Mouse (Mus musculus) forebrain, embryonic 16.5 days (tissue): Measurements from ENCODE around the gene Phgr1. TPM values are rescaled to one million over a fixed set of nuclear protein-coding genes. Genes with fewer than 3 reads are reported as not detected.
A peak's percentile ranks its signal among the peaks of the same experiment; 100 is the strongest.

Experiments
- ATAC-seq: fragments of 200-750 bp; cut with Nextera tagmentation; 2 replicates; pipeline ENCODE4 v1.8.0; 2017; ENCODE audit warnings: mild to moderate bottlenecking, moderate library complexity
- H3K27ac ChIP-seq: fragments of 300-500 bp; sonication (generic); 2 replicates; pipeline ENCODE4 v1.5.1; 2014; ENCODE audit warnings: low read length, control low read depth
- H3K27me3 ChIP-seq: fragments of 300-500 bp; sonication (generic); replicated peaks from 2 replicates; pipeline ENCODE4 v1.6.1; 2014; ENCODE audit warnings: low read length; ENCODE audit not compliant: control insufficient read depth, insufficient read depth
- H3K36me3 ChIP-seq: fragments of 300-500 bp; sonication (generic); 2 replicates; pipeline ENCODE4 v1.6.1; 2014; ENCODE audit not compliant: control insufficient read depth, insufficient read depth
- H3K4me1 ChIP-seq: fragments of 300-500 bp; sonication (generic); replicated peaks from 2 replicates; pipeline ENCODE4 v1.6.1; 2014; ENCODE audit warnings: low read length; ENCODE audit not compliant: control insufficient read depth, insufficient read depth
- H3K4me2 ChIP-seq: fragments of 300-500 bp; sonication (generic); 2 replicates; pipeline ENCODE4 v1.6.1; 2014; ENCODE audit warnings: mild to moderate bottlenecking, low read length, control low read depth
- H3K4me3 ChIP-seq: fragments of 300-500 bp; sonication (generic); replicated peaks from 2 replicates; pipeline ENCODE4 v1.5.1; 2014; ENCODE audit warnings: mild to moderate bottlenecking, low read length, control low read depth
- H3K9ac ChIP-seq: fragments of 300-500 bp; sonication (generic); replicated peaks from 2 replicates; pipeline ENCODE4 v1.6.1; 2014; ENCODE audit warnings: low read depth, low read length, control low read depth
- H3K9me3 ChIP-seq: fragments of 300-500 bp; sonication (generic); 2 replicates; pipeline ENCODE4 v1.6.1; 2016; ENCODE audit warnings: low read length; ENCODE audit not compliant: control insufficient read depth
- WGBS: fragments of 180-500 bp; shearing (Covaris S2); extraction: QIAGEN DNeasy Blood & Tissue Kit; methylation state at CpG from one replicate; pipeline ENCODE4 v1.1.7; 2014; 5-methylcytosine and 5-hydroxymethylcytosine counted together
- polyA plus RNA-seq: library from polyadenylated mRNA; unstranded; fragments of >200 nt; fragmentation: Nextera tagmentation; extraction: Ambion mirVana; gene quantifications from 2 replicates; pipeline ENCODE4 v1.2.1, GENCODE M21; 2015

The Phgr1 gene
- polyA plus RNA-seq: not detected in 2 replicates

- Histone ChIP-seq H3K27me3 (0 out of 2 replicates have a peak, but pooled peaks cover 3% of the 10 kb centered on the region), H3K9me3 (no peaks in the 10 kb centered on the region)
- 77% methylated on average over 6 of the region's 6 CpGs for WGBS
Measured at GRCm38 (mm10) chr2:118772158-118772874, at the start of gene Phgr1. TSS of gene Phgr1 (plus strand) at chr2:118772769.

GRCm38 (mm10) chr2:118723693-118724486, 48.7 kb upstream of the Phgr1 start:
- no peak for ATAC-seq
- WGBS: 90% methylated on average over 15 of the region's 15 CpGs

More at GRCm38 (mm10) chr2:118772158-118772874, at the start of gene Phgr1:
- no peak within 1 kb of the TSS for H3K4me2 ChIP-seq
- peaks cover 16% of the 10 kb centered on the region for H3K4me1 ChIP-seq
- H3K4me3 ChIP-seq: no peak within 1 kb of the TSS
- no peak within 1 kb of the TSS for H3K27ac ChIP-seq
- no peak within 1 kb of the TSS for H3K9ac ChIP-seq
- ATAC-seq: no peak
- no peaks in the 10 kb centered on the region for H3K36me3 ChIP-seq

GRCm38 (mm10) chr2:118725511-118725910, 47.1 kb upstream of the Phgr1 start:
- WGBS: 82% methylated on average over 4 of the region's 4 CpGs
- no peak for ATAC-seq

More at GRCm38 (mm10) chr2:118723693-118724486, 48.7 kb upstream of the Phgr1 start:
- H3K9me3 ChIP-seq: no peaks in the 10 kb centered on the region
- H3K4me2 ChIP-seq: no peak overlapping the region
- peaks cover 4% of the 10 kb centered on the region; the same call in 1 of the 2 replicates for H3K4me1 ChIP-seq
- H3K27ac ChIP-seq: no peak overlapping the region
- no peak overlapping the region for H3K4me3 ChIP-seq
- no peaks in the 10 kb centered on the region for H3K27me3 ChIP-seq
- no peaks in the 10 kb centered on the region for H3K36me3 ChIP-seq
- H3K9ac ChIP-seq: no peak overlapping the region

GRCm38 (mm10) chr2:118726873-118727272, 45.7 kb upstream of the Phgr1 start:
- no peak for ATAC-seq
- Histone ChIP-seq H3K36me3 (no peaks in the 10 kb centered on the region), H3K27ac (no peak overlapping the region), H3K4me2 (no peak overlapping the region), H3K4me3 (no peak overlapping the region), H3K4me1 (peaks cover 11% of the 10 kb centered on the region), H3K9ac (no peak overlapping the region), H3K27me3 (no peaks in the 10 kb centered on the region), H3K9me3 (no peaks in the 10 kb centered on the region)
- WGBS: 76% methylated on average over 2 of the region's 2 CpGs

More at GRCm38 (mm10) chr2:118725511-118725910, 47.1 kb upstream of the Phgr1 start:
- H3K27me3 ChIP-seq: no peaks in the 10 kb centered on the region
- H3K4me3 ChIP-seq: no peak overlapping the region
- no peak overlapping the region for H3K4me2 ChIP-seq
- no peaks in the 10 kb centered on the region for H3K36me3 ChIP-seq
- no peak overlapping the region for H3K9ac ChIP-seq
- H3K4me1 ChIP-seq: peaks cover 11% of the 10 kb centered on the region
- no peaks in the 10 kb centered on the region for H3K9me3 ChIP-seq
- H3K27ac ChIP-seq: no peak overlapping the region

- no peak for ATAC-seq
- no peak overlapping the region for H3K9ac ChIP-seq
- no peaks in the 10 kb centered on the region for H3K27me3 ChIP-seq
- no peak overlapping the region for H3K4me2 ChIP-seq
- peaks cover 12% of the 10 kb centered on the region for H3K4me1 ChIP-seq
- no peak overlapping the region for H3K27ac ChIP-seq
- H3K9me3 ChIP-seq: no peaks in the 10 kb centered on the region
- 28% methylated on average over 9 of the region's 9 CpGs for WGBS
- no peaks in the 10 kb centered on the region for H3K36me3 ChIP-seq
- no peak overlapping the region for H3K4me3 ChIP-seq
Measured at GRCm38 (mm10) chr2:118727911-118728310, 44.7 kb upstream of the Phgr1 start.

GRCm38 (mm10) chr2:118728337-118728736, 44.2 kb upstream of the Phgr1 start, which contains the start of gene Plcb2:
TSS of gene Plcb2 (minus strand) at chr2:118728438.
- no peaks in the 10 kb centered on the region for H3K27me3 ChIP-seq
- no peak for ATAC-seq
- peaks cover 16% of the 10 kb centered on the region for H3K4me1 ChIP-seq
- no peaks in the 10 kb centered on the region for H3K36me3 ChIP-seq
- 26% methylated on average over 7 of the region's 7 CpGs for WGBS
- H3K4me3 ChIP-seq: no peak within 1 kb of the TSS
- H3K27ac ChIP-seq: no peak within 1 kb of the TSS
- no peaks in the 10 kb centered on the region for H3K9me3 ChIP-seq
- no peak within 1 kb of the TSS for H3K4me2 ChIP-seq
- H3K9ac ChIP-seq: no peak within 1 kb of the TSS

- no peak for ATAC-seq
- no peak overlapping the region for H3K27ac ChIP-seq
- no peak overlapping the region for H3K9ac ChIP-seq
- WGBS: 53% methylated on average over 4 of the region's 4 CpGs
- no peaks in the 10 kb centered on the region for H3K9me3 ChIP-seq
- no peaks in the 10 kb centered on the region for H3K27me3 ChIP-seq
- H3K36me3 ChIP-seq: no peaks in the 10 kb centered on the region
- peaks cover 22% of the 10 kb centered on the region for H3K4me1 ChIP-seq
- no peak overlapping the region for H3K4me2 ChIP-seq
- H3K4me3 ChIP-seq: no peak overlapping the region
Measured at GRCm38 (mm10) chr2:118729194-118729593, 43.4 kb upstream of the Phgr1 start.

- H3K27ac ChIP-seq: no peak overlapping the region
- 22% methylated on average over 8 of the region's 8 CpGs for WGBS
- no peaks in the 10 kb centered on the region for H3K27me3 ChIP-seq
- H3K4me3 ChIP-seq: no peak overlapping the region
- H3K9ac ChIP-seq: no peak overlapping the region
- H3K4me2 ChIP-seq: no peak overlapping the region
- H3K9me3 ChIP-seq: no peaks in the 10 kb centered on the region
- H3K4me1 ChIP-seq: peaks cover 22% of the 10 kb centered on the region
- ATAC-seq: no peak
- H3K36me3 ChIP-seq: no peaks in the 10 kb centered on the region
Measured at GRCm38 (mm10) chr2:118729816-118730621, 42.5 kb upstream of the Phgr1 start.

- WGBS: 7% methylated on average over 3 of the region's 3 CpGs
- Histone ChIP-seq H3K4me3 (no peak overlapping the region), H3K27me3 (no peaks in the 10 kb centered on the region), H3K9me3 (no peaks in the 10 kb centered on the region), H3K4me1 (peaks cover 22% of the 10 kb centered on the region), H3K27ac (no peak overlapping the region), H3K4me2 (no peak overlapping the region), H3K36me3 (no peaks in the 10 kb centered on the region), H3K9ac (no peak overlapping the region)
- peak; percentile 29 for ATAC-seq
Measured at GRCm38 (mm10) chr2:118730622-118730915, 42.0 kb upstream of the Phgr1 start.
